Mouse (Mus musculus) CD4-positive, CD25-positive, alpha-beta regulatory T cell, adult 2 months (primary cell): ENCODE measurements around the gene Esr1.

Experiments
- DNase-seq: peaks from one replicate; pipeline ENCODE4 v3.0.0-alpha.2; 2012; ENCODE audit warnings: low read depth, low spot score

Esr1 gene

GRCm38 (mm10) chr10:4977374-4977773 is 366.0 kb downstream of the Esr1 start:
- no peak for DNase-seq

GRCm38 (mm10) chr10:4983919-4984318 is 372.5 kb downstream of the Esr1 start:
- no peak for DNase-seq

GRCm38 (mm10) chr10:4993802-4994201 is 382.4 kb downstream of the Esr1 start:
- no peak for DNase-seq

- DNase-seq = no peak
These were observed 385.2 kb downstream of the Esr1 start for GRCm38 (mm10) chr10:4996592-4996991.

DNA sequence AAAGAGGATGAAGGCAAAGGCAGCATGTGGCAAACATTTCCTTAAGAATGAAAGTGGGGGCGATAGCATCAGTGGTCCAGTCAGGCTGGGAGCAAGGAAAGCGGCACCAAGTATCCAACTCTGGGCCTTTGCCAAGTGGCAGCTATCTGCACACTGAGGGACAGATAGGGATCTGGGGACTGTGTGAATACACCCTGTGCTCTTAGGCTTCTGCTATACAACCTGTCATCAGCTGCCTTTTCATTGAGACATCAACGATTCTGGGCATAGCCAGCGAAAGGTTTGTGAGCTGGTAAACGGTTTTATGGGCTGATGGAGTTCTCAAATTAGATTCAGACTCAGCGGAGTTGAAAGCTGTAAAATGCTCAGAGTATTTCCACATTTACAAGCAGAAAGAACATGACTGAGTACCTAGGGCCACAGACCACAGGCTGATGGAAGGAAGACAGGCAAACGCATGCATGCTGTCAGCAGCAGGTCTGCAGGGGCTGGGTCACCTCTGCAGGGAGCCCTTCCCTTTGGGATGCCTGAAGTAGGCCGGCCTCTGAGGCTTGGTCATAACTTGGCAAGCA is 397.5 kb downstream of the Esr1 start:
- DNase-seq = no peak

DNA sequence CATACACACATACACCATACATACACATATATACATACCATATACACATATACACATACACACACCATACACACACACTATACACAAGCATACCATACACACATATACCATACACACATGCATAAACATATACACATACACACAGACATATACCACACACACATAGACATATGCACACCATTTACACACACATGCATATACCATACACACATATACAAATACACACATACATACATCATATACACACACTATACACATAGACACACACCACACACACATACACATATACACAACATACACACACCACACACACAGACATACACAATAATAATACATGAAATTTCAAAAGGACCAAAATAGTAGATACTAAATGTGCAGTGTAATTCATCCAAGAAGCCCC is 400.6 kb downstream of the Esr1 start:
- no peak for DNase-seq

- no peak for DNase-seq
These were observed 403.6 kb downstream of the Esr1 start for GRCm38 (mm10) chr10:5014976-5015375.

GRCm38 (mm10) chr10:5017148-5017547 is 405.8 kb downstream of the Esr1 start:
- DNase-seq = no peak

DNA sequence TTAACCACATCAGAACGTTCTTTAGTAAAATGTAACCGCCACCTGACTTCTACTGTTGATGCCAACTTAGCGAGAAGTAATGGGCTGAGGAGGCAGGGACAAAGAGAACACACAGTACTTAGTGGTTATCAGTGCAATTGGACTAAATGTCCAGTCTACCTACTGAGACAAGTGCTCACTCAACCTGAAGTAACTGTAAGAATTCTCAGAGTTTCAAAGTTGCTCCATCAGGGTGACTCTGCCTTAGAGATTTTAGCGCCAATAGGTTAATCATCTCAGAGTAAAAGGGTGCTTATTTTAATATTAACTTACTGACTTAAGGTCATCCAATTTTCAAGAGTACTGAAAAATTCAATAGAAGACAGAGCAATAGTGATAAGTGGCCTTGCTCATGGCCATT is 414.5 kb downstream of the Esr1 start:
- no peak for DNase-seq

DNA sequence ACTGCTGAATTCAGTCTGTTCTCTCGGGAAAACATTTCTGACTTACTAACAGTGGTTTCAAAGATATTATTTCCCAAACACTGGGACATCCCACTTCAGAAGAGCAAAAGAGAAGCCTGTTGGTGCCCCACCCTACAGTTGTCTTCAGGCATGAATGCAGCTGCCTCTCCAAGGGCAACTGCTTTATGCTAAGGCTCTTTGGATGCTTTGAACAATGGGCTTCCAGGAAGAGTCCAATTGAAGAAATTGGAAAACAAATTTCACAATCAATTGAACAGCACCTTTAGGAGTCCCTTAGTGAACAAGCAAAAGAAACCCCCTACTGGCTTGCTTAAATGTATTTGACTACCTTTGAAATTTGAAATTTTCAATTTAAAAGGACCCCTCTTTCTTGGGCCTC is 415.8 kb downstream of the Esr1 start:
- DNase-seq = no peak

DNA sequence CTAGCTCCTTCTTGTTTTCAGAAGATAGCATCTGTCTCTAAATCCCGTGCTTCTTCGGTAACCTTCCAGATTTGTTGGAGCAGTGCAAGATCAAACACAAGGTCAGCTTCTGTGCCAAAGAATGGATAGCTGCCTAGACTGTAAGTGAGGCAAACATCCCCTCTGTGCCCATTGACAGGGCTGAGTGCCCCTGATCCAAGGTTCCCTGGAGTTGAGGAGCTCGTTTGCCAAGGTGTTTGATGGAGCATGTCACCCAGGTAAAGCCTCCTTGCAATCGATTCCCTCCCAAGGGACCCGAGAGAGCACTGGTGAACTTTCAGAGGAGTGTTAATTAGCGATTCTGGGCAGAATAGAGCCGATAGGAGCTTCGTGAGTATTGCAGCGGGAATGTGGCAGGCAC is 416.9 kb downstream of the Esr1 start:
- no peak for DNase-seq

DNA sequence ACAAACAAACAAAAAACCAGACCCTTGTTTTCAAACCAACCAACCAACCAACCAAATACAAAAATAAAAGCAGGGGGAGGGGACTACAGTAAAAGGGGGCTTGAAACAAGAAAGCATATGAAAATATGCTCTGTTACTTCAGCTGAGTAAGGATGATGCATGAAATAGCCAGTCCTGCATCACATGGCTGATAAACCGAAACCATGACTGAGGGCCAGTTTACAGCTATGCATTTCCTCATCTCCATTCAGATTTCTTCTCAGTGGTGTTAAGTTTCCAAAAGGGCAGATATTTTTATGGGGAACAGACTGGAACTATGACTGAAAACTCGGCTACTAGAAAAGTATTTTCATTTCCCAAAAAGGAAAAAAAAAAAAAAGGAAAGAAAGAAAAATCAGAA is 417.8 kb downstream of the Esr1 start:
- no peak for DNase-seq

- no peak for DNase-seq
These were observed 418.5 kb downstream of the Esr1 start for GRCm38 (mm10) chr10:5029883-5030282.

DNA sequence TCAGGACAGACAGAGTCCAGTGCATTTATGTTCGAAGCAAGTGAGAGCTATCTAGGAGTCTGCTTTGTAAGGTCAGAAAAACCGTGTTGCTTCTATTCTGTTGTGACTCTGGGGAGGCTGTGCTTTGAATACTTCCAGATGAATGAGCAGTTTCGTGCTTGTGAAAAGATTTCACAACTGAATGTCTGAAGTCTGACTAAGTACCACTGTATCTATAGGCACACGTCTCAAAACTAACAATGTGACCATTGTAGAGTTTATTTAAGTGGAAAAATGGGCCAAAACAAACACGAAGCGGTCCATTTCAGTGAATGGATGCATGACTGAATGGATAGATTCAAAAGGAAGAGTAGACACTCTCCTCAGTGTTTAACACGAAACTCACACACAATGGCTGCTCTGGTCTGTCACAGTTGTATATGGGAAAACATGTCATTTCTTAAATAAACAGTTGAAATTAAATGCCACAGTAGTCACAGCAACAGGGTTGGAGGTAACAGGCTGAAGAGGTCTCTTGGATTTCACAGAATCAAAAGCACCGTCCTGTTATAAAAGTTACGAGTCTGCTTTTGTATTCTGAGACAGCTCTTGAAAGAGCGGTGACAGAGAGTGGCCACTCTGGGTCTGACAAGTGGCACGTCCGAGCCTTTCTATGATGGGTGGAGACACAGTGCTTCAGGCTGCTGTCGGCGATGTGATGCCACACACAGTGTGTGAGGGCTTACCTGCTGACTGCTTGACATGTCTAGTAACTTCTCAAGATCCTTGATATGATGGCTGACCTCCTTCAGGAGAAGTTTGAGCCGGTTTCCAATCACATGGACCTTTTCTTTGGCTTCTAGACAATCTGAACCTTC is 421.0 kb downstream of the Esr1 start:
- DNase-seq = no peak

- DNase-seq = no peak
These were observed 429.9 kb downstream of the Esr1 start for GRCm38 (mm10) chr10:5041254-5041653.

GRCm38 (mm10) chr10:5044481-5044880 is 433.1 kb downstream of the Esr1 start:
- DNase-seq = no peak

DNA sequence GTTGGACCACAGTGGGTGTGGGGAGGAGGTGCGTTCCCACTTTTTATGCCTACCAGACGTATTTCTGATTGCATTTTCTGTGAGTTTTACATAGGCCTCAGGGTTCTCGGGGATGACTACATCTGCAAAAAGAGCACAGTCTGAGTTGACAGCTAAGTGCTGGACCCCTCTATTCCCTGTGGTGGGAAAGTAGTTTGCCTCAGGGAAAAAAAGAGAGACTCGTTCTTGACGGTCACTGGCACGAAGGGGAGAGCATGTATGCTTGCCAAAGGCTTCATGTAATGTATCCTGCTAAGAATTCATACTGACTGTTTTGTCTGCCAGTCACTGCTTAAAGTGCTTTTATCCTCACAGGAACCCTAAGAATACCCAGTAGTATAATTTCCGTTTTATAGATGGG is 433.8 kb downstream of the Esr1 start:
- no peak for DNase-seq

GRCm38 (mm10) chr10:5045671-5046070 is 434.3 kb downstream of the Esr1 start:
- DNase-seq = no peak
